Mouse (Mus musculus) kidney, adult 8-10 months (tissue): ENCODE results near the gene Tgif1.

Experiments used
- DNase-seq, 2 experiments: peaks; one replicate each; pipeline ENCODE4 v3.0.0; 2022

Gene Tgif1

GRCm38 (mm10) chr17:70853436-70853905, at the start of gene Tgif1:
Gene Tgif1, minus strand, starts transcription at chr17:70853546.
- peak; percentile 52 to 65 for DNase-seq

DNA sequence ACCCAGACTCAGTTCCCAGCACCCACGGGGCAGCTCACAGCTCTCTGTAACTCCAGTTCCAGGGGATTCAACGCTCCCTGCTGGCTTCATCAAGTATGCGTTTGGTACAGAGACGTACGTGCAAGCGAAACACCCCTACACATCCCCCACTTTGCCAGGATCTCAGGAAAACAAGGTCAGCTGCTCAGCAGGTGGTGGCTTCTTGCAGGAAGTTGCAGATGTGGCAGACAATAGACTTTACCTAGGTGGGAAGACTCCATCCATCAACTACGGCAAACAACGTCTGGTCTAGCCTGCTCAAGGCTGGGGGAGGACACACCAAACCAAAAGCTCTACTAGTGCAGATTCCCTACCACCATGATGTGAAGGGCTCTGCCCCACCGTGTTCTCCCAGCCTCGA, 47.3 kb upstream of the Tgif1 start:
- DNase-seq, result no peak

GRCm38 (mm10) chr17:70899642-70900041, 46.3 kb upstream of the Tgif1 start:
- DNase-seq, result no peak

GRCm38 (mm10) chr17:70894867-70895266, 41.5 kb upstream of the Tgif1 start:
- DNase-seq, result no peak

DNA sequence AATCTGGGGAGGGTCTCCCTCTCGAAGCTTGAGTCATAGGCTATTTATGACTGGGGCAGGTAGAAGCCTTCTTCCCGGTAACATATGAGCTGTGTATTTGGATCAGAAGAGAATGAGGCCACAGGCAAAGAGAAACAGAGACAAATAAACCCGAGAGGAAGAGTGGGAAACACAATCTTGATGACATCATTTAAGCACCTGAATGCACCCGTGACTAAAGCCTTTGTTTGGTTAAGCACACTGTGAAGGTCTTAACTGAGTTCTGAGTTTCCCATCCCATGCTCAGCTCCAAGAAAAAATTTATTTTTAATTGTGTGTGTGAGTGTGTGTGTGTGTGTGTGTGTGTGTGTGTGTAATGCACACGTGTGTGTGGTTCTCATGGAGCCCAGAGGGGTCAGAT, 39.8 kb upstream of the Tgif1 start:
- DNase-seq, result no peak

DNA sequence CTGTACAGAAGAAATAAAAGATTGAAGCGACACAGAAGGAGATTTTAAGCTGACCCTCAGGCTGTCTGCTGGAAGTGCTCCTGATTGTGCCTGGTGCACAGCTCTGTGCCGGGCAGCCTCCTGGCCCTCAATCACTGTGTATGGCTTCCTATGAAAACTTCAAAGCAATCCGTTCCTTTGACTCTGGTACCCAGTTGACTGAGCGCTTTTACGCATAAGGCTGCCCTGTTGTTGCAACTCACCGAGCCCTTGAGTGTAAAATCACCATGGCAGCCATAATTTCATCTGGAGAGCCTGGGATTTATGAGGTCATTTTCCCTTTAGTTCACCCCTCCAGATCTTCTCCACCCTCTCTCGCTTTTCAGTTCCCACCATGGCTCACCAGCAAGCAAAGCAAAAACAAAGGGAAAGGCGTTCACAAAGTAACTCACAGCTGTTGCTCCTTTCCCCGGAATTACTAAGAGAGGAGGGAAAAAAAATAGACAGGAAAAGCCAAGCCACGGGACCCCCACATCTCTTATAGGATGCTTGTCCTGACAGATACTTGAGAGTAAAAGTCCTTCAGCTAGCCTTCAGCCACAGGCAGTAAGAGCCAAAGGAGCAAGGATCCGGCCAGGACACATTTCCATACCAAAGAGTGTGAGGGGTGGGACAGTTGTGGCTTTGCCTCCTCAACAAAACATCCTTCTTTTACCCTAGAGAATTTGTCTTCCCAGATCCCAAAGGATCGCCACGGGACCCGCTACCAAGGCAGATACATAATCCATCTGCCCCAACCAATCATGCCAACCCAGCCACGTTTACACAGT, 39.1 kb upstream of the Tgif1 start:
- no peak for DNase-seq

GRCm38 (mm10) chr17:70890571-70890970, 37.2 kb upstream of the Tgif1 start:
- DNase-seq, result no peak

- no peak for DNase-seq
Measured at GRCm38 (mm10) chr17:70888657-70889056, 35.3 kb upstream of the Tgif1 start.

GRCm38 (mm10) chr17:70887848-70888247, 34.5 kb upstream of the Tgif1 start:
- no peak for DNase-seq

GRCm38 (mm10) chr17:70886641-70887391, 33.5 kb upstream of the Tgif1 start:
- no peak for DNase-seq

DNA sequence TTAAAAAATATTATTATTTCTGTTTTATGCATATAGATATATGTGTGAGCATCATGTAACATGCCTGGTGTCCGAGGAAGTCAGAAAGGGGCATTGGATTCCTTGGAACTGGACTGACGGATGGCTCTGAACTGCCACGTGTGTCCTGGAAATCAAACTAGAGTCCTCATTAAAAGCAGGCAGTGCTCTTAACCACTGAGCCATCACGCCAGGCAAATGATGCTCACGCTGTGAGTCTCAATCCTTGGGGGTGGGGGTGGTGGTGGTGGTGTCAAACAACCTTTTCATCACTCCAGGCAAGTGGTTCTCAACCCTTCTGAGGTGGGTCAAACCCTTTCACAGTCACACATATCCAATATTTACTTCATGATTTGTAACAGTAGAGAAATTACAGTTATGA, 32.5 kb upstream of the Tgif1 start:
- DNase-seq, result no peak

DNA sequence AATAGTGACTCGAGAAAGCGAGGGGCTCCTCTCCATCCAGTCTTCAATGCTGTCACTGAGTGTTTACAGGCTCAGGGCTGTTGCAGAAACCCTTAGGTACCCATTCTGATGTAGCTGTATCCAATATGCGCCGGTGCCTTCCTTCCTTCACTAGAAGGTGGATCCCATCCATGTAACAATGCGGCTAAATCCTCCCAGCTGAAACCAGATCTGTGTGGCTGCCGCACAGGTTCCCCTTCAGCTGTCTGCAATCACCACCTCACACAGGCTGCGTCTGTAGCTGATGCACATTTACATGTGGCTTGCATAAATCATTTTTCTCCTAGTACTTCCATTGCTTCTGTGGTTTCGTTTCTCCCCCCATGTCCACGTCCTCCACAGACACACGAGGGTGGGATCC, 28.6 kb upstream of the Tgif1 start:
- DNase-seq, result no peak

- DNase-seq, result no peak
Measured at GRCm38 (mm10) chr17:70881194-70881593, 27.8 kb upstream of the Tgif1 start.

DNA sequence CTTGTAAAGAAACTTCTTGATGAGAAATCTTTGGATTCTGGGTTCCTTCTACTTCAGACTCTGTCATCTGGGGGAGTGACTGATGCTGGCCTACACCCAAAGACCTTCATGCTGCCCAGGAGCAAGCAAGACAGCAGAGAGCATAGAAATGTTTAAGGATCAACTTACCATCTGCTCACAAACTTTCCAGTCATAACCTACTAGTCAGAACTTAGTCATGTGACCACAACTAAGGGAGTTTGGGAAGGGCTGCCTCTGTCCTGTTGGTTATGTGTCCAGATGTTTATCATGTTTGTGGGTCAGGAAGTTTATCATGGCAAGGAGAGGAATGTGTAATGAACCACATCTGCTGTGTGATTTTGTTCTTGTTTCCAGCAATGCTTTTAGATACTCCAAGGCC, 24.9 kb upstream of the Tgif1 start:
- no peak for DNase-seq

DNA sequence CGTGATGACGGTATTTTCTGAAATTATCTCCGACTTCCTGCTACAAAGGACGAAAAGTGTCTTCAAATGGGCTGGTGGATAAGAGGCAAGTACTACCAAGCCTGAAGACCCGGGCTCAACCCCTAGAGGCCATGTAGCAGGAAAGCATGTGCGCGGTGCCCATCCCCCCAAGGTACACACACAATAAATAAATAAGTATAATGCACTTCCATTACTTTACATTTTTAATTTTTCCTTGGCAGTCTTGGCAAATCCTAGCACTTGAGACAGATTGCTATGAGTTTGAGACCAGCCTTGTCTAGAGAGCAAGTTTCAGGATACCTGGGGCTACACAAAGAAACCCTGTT, 20.4 kb upstream of the Tgif1 start:
- no peak for DNase-seq

DNA sequence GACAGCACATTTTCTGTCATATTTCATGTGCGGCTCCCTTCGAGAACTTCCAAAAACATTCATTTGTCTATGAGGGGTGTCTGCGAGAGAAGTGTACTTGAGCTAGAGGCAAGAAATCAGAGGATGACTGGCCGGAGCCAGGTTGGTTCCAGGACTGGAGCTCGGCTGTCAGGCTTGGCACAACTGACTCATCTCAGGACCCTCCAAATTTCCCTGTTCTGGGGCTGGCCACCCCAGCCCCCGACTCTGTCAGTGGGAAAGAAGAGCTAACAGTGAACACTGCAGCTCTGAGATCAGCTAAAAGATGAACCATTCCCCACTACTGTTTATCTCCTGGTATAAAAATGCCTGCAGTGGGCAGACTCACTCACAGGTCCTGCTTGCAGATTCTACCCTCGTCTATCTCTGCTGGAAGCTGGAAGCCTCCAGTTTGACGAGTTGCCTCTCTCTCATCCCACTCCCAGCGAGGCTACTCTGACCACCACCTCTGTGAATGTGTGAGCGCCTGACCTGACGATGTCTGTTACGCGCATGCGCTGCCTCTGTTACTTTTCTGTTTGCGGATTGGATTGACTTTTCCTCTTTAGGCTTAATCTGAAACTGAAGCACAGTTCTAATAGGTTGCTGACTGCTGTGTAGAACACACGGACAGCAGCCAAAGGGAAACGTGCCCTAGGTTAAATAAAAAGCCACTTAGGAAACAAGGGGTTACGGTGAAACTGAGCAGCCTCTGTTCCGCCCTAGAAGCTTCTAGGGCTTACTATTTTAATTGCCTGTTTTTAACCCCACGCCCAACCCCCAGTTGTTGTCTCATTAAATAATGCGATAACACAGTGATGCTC, 19.8 kb upstream of the Tgif1 start:
- no peak for DNase-seq

GRCm38 (mm10) chr17:70872094-70872929, 19.0 kb upstream of the Tgif1 start:
- no peak for DNase-seq

GRCm38 (mm10) chr17:70871676-70872075, 18.3 kb upstream of the Tgif1 start:
- DNase-seq, result no peak

DNA sequence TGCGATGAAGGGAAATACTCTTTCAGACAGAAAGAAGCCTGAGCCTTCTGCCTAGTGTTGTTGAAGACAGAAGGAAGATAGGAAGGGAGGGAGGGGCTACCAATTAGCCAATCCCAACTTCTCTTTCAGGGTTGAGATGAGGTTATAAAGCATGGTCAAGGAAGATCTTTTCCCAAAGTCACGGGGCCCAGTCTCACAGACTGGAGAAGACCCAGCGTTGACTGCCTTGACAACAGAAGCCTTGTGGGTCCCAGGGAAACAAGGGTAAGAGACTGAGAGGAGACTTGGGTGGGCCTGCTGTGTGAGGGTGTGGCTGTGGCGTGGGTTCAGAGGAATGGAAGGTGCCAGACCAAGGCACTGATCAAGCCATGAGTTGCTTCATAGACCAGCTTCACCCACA, 17.2 kb upstream of the Tgif1 start:
- no peak for DNase-seq

DNA sequence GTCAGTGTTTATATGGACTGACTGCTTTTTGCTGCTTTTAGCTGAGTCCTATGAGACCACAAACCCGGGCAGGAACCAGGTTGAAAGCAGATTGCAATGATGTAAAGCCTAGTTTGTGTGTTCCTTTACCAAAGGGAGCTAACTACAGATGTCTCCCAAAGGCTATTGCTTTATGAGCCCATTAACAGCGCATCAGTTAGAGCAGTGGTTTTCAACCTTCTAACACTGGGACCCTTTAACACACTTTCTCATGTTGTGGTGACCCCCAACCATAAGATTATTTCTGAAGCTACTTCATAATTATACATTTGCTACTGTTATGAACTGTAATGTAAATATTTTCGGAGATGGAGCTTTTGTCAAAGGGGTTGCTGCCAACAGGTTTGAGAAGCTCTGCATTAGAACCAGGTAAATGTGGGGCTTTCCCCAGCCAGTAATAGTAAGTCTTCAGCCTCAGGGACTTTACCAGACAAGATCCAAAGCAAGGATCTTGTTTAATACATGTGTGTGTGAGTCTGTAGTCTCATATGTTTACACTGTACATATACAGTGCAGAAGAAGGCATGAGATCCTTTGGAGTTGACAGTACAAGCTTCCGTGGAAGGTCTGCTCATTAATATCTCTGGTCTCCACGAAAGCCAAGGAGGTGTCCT, 15.4 kb upstream of the Tgif1 start:
- DNase-seq, result no peak

- no peak for DNase-seq
Measured at GRCm38 (mm10) chr17:70866538-70867114, 13.3 kb upstream of the Tgif1 start.

- DNase-seq, result no peak
Measured at GRCm38 (mm10) chr17:70866029-70866428, 12.7 kb upstream of the Tgif1 start.
